Mouse (Mus musculus) gastrocnemius, postnatal 4 days (tissue): Measurements from ENCODE around the gene Vmn1r125. TPM values are rescaled to one million over a fixed set of nuclear protein-coding genes. Genes with fewer than 3 reads are reported as not detected.
"Not testable (repeated sequence)": the region's sequence is repeated elsewhere in the genome, so short reads cannot be mapped to it uniquely, and the experiment has no call there.

Experiments used
- DNase-seq, 2 experiments: peaks; one replicate each; pipeline ENCODE4 v3.0.0; 2021 to 2022; ENCODE audit warnings: low spot score in 2 of 2, mixed read lengths in 2 of 2
- long read RNA-seq, 2 experiments: library from polyadenylated mRNA; stranded (forward); transcript quantifications; one replicate each; pipeline ENCODE4 v2.0.0; 2021
- total RNA-seq, 2 experiments: library from RNA; stranded (reverse); gene quantifications; 2 replicates each; pipeline ENCODE4 v1.2.3; 2021

Gene Vmn1r125
- not detected for total RNA-seq
- long read RNA-seq, experiment 1: 0 reads
- long read RNA-seq, experiment 2: 0 reads

DNA sequence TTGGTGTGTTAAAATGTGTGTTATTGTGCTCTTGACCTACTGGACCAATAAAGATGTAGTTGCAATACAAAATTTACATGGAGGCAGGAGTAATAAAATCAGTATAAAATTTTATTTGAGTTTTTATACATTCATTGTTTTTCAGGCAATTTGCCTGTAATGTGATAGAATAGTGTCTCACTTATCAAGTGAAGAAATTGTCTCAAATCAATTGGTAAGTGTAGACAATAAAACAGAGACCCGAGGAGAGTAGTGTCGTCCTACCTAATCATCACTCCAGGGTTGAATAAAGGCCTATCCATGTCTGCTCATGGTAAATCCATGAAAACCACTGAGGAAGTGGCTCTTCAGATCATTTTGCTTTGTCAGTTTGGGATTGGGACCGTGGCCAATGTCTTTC is at the start of gene Vmn1r125:
Gene Vmn1r125, plus strand, starts transcription at position 301 of the 400 bp plus-strand sequence.
- not testable (repeated sequence) for DNase-seq

DNA sequence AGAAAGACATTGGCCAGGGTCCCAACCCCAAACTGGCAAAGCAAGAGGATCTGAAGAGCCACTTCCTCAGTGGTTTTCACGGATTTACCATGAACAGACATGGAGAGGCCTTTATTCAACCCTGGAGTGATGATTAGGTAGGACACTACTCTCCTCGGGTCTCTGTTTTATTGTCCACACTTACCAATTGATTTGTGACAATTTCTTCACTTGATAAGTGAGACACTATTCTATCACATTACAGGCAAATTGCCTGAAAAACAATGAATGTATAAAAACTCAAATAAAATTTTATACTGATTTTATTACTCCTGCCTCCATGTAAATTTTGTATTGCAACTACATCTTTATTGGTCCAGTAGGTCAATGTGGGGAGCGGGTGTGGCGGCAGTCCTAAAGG is 11.5 kb upstream of the Vmn1r125 start, which contains the start of gene Vmn1r124:
Gene Vmn1r124, minus strand, starts transcription at position 101 of the 400 bp plus-strand sequence.
- DNase-seq: not testable (repeated sequence)

GRCm38 (mm10) chr7:21301367-21301766 is 29.4 kb downstream of the Vmn1r125 start, which contains the start of gene Vmn1r126:
Vmn1r126 (minus strand) TSS chr7:21301467.
- not testable (repeated sequence) for DNase-seq

DNA sequence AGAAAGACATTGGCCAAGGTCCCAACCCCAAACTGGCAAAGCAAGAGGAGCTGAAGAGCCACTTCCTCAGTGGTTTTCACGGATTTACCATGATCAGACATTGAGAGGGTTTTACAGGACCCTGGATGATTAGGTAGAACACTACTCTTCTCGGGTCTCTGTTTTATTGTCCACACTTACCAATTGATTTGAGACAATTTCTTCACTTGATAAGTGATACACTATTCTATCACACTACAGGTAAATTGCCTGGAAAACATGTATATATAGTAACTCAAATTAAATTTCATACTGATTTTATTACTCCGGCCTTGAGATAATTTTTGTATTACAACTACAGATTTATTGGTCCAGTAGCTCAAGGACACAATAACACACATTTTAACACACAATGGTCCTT is 47.8 kb downstream of the Vmn1r125 start, which contains the start of gene Vmn1r127:
Gene Vmn1r127, minus strand, starts transcription at position 101 of the 400 bp plus-strand sequence.
- not testable (repeated sequence) for DNase-seq

Other genes starting within 250 kb of the Vmn1r125 start
- gene Vmn1r120, start 218.4 kb upstream of the Vmn1r125 start, total RNA-seq: not detected
- gene Vmn1r121, start 173.7 kb upstream of the Vmn1r125 start, total RNA-seq: not detected
- not detected for gene Vmn1r122, start 138.1 kb upstream of the Vmn1r125 start, total RNA-seq
- gene Vmn1r123, start 110.0 kb upstream of the Vmn1r125 start, total RNA-seq: not detected
- not detected for gene Gm5157, start 81.8 kb upstream of the Vmn1r125 start, total RNA-seq
- gene Vmn1r124, start 11.6 kb upstream of the Vmn1r125 start, total RNA-seq: not detected
- not detected for gene Vmn1r126, start 29.3 kb downstream of the Vmn1r125 start, total RNA-seq
- not detected for gene Vmn1r127, start 47.7 kb downstream of the Vmn1r125 start, total RNA-seq
- gene Vmn1r128, start 77.2 kb downstream of the Vmn1r125 start, total RNA-seq: not detected
- gene Vmn1r129, start 89.1 kb downstream of the Vmn1r125 start, total RNA-seq: not detected
- not detected for gene Gm6882, start 160.6 kb downstream of the Vmn1r125 start, total RNA-seq
- not detected for gene Vmn1r130, start 239.6 kb downstream of the Vmn1r125 start, total RNA-seq